Mouse (Mus musculus) kidney, postnatal 10 days (tissue): ENCODE results near the gene Snip1.
A peak's percentile ranks its signal among the peaks of the same experiment; 100 is the strongest.

ENCODE experiments used
- DNase-seq: peaks from one replicate; pipeline ENCODE4 v3.0.0; 2021; ENCODE audit warnings: mixed read lengths

Snip1 gene

GRCm38 (mm10) chr4:125101334-125101733 lies 34.9 kb downstream of the Snip1 start:
- DNase-seq: no peak

GRCm38 (mm10) chr4:125105354-125105753 lies 38.9 kb downstream of the Snip1 start:
- no peak for DNase-seq

- peak; percentile 92 for DNase-seq
These were observed 48.2 kb downstream of the Snip1 start for GRCm38 (mm10) chr4:125114638-125115037.

DNA sequence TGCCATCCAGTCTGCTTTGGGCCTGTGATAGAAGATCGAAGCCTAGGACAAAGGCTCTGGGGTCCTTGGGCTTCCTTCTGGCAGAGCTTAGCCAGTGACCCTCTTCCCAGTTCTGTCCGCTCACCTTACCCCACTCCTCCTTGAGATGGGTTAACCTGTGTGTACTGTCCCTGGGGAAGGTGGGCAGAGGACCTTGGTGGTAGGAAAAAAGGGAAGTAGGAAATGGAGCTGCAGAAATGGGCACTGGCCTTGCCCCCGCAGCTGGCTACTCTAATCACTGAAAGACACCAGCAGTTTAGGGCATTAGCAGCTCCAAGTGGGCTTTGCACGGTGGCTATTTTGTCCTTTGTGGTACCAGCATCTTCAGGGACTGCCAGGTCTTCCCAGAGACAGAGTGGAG lies 48.6 kb downstream of the Snip1 start:
- no peak for DNase-seq

GRCm38 (mm10) chr4:125115710-125116089 lies 49.2 kb downstream of the Snip1 start:
- peak; percentile 65 for DNase-seq

GRCm38 (mm10) chr4:125116090-125116861 lies 49.8 kb downstream of the Snip1 start:
- peak; percentile 77 for DNase-seq

DNA sequence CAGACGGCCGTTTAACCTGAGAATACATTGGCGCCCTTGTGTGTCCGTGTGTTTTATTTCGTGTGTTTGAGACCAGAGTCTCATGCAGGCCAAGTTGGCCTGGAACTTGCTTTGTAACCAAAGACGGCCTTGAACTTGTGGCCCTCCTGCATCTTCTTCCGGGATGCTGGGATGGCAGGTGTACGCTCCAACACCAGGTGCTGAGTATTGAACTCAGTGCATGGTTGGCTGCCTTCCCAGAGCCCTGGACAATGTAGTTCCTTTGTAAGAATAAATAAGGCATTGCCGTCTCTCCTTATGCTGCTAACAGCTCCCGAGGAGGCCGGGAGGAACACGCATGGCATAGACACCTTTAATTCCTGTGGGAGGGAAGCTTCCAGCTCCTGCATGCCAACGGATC lies 50.5 kb downstream of the Snip1 start:
- DNase-seq: peak; percentile 27

DNA sequence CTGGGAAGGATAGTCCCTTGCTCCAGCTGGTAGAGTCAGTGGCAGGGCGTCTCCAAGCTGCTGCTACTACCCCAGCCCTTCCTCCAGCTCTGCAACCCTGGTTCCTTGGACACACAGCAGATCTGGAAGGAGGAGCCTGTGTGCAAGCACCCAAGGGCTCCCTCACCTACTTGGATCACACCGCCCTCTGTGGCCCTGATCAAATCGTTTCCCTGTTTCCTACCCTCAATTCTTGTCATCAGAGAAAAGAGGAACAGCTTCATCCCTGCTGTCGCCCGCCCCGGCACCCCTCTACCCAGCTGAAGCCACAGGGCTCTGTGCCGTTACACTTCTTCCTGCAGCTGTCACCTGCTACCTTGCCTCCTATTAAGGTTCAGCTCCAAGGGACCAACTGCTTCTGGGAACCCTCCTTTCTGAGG lies 51.4 kb downstream of the Snip1 start:
- DNase-seq: no peak

GRCm38 (mm10) chr4:125119070-125119469 lies 52.6 kb downstream of the Snip1 start:
- peak; percentile 50 for DNase-seq

- DNase-seq: no peak
These were observed 53.2 kb downstream of the Snip1 start for GRCm38 (mm10) chr4:125119721-125120120.

- DNase-seq: peak; percentile 77
These were observed 56.2 kb downstream of the Snip1 start for GRCm38 (mm10) chr4:125122431-125123278.

DNA sequence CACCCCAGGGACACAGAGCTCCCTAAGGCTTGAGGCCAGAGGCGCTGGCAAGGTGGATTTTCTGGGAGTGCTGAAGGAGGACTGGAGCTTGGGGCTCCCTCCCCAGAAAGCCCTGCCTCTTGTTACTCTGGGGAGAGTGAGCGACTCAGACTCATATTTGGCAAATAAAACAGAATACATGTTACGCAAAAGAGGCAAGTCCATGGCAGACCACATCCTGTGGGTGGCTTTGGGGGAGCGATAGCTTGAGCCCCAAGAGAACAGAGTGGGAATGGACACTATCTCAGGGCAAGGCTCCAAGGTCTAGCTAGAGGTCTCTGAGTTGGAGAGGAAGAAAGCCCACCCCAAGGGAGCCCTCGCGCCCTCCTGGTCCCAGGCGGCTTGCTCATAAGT lies 56.8 kb downstream of the Snip1 start:
- peak; percentile 66 for DNase-seq
